Mouse (Mus musculus): ENCODE measurements around the gene Acad10. TPM values are rescaled to one million over a fixed set of nuclear protein-coding genes. Genes with fewer than 3 reads are reported as not detected.

Acad10 gene
- polyA plus RNA-seq, 2 experiments = 1.7 to 2.2 TPM

DNA sequence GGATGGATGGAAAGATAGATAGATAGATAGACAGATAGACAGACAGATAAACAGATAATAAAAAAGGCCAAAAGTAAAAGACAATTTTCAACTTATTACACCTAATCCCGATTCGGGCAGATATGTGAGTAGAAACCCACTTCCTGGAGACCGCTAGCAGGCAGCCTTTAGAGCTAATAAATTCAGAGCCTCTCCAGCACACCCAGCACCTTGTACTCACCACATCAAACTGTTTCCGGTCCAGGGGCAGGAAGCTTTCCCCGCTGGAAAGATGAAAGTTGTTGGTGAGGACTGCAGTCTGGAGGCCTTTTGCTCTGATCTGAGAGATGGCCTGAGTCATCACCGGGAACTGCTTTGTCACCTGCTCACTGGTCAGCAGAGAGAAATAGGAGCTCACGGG lies 11.2 kb downstream of the Acad10 start:
- Histone ChIP-seq H3K9ac (replicated peaks) (no peak overlapping the region), H3K36me3 (replicated peaks; ENCODE audit: control insufficient read depth, insufficient read depth, low read depth) (no peaks in the 10 kb centered on the region), H3K9me3 (ENCODE audit: control insufficient read depth, low read length) (no peaks in the 10 kb centered on the region), H3K4me3 (ENCODE audit: insufficient read depth in 1 of 2, low read depth in 2 of 2, low read length in 2 of 2) (no peak overlapping the region), H3K27ac (no peak overlapping the region), H3K4me1 (replicated peaks; ENCODE audit: control insufficient read depth in 2 of 2, insufficient read depth in 2 of 2, low read length in 1 of 2) (no peaks in the 10 kb centered on the region), H3K4me2 (ENCODE audit: low read depth) (no peak overlapping the region), H3K27me3 (ENCODE audit: control insufficient read depth, insufficient read depth, low read length) (no peaks in the 10 kb centered on the region)
- no peak for TF ChIP-seq EP300 (IDR thresholded peaks at IDR 0.05; ENCODE audit: low read depth)
- TF ChIP-seq CTCF (IDR thresholded peaks at IDR 0.05; ENCODE audit: low read depth) = no peak
- no peak for ATAC-seq (ENCODE audit: insufficient read depth)
- 51% methylated on average over 7 of the region's 7 CpGs for WGBS (ENCODE audit: insufficient replicate concordance)
- DNase-seq (ENCODE audit: low read depth in 3 of 3, low spot score in 3 of 3) = no peak

DNA sequence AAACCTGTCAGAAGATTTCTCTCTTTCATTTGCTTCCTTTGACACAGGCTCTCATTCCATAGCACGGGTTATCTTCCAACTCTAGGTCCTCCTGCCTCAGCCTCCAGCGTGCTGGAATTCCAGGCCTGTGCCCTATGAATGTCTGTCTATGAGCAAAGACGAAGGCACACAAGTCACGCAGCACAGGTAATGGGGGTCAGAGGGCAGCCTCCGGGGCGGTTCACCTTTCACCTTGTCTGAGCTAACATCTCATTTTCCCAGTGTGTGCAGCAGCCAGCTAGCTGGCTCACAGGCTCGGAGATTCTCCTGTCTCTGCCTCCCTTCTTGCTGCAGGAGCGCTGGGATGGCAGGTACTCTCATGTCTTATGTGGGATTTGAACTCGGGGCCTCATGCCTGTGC lies 20.7 kb downstream of the Acad10 start:
- H3K4me1 ChIP-seq (replicated peaks; ENCODE audit: control insufficient read depth in 2 of 2, insufficient read depth in 2 of 2, low read length in 1 of 2) = no peaks in the 10 kb centered on the region

DNA sequence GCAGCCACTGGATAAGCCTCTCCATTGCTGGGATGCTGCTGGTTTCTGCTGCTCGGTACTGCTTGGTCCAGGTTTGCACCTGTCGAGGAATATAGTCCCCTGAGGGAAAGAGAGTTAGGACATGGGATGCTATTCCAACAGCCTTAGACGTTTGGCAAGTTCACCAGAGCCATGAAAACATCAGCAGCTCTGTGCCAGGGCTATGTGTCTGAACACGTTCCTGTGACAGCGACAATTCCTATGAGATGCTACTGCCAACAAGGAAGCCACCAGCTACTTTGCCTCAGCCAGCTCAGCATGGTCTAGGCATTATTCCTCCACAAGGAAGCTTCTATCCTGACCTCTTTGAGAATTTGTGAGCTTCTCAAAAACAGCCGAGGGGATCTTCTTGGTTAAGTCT lies 23.0 kb downstream of the Acad10 start:
- no peaks in the 10 kb centered on the region for H3K36me3 ChIP-seq (replicated peaks; ENCODE audit: control insufficient read depth, insufficient read depth, low read depth)
- TF ChIP-seq EP300 (IDR thresholded peaks at IDR 0.05; ENCODE audit: low read depth) = no peak
- TF ChIP-seq CTCF (IDR thresholded peaks at IDR 0.05; ENCODE audit: low read depth) = no peak
- no peaks in the 10 kb centered on the region for H3K27me3 ChIP-seq (ENCODE audit: control insufficient read depth, insufficient read depth, low read length)
- H3K9me3 ChIP-seq (ENCODE audit: control insufficient read depth, low read length) = no peaks in the 10 kb centered on the region
- no peak overlapping the region for H3K9ac ChIP-seq (replicated peaks)
- H3K27ac ChIP-seq = no peak overlapping the region
- WGBS (ENCODE audit: insufficient replicate concordance) = 72% methylated on average over 6 of the region's 6 CpGs
- H3K4me2 ChIP-seq (ENCODE audit: low read depth) = no peak overlapping the region
- DNase-seq (ENCODE audit: low read depth in 3 of 3, low spot score in 3 of 3) = no peak
- H3K4me1 ChIP-seq (replicated peaks; ENCODE audit: control insufficient read depth in 2 of 2, insufficient read depth in 2 of 2, low read length in 1 of 2) = no peaks in the 10 kb centered on the region
- no peak overlapping the region for H3K4me3 ChIP-seq (ENCODE audit: insufficient read depth in 1 of 2, low read depth in 2 of 2, low read length in 2 of 2)
- ATAC-seq (ENCODE audit: insufficient read depth) = no peak

More for the DNA sequence above, 20.7 kb downstream of the Acad10 start:
- Histone ChIP-seq H3K27me3 (ENCODE audit: control insufficient read depth, insufficient read depth, low read length) (no peaks in the 10 kb centered on the region), H3K4me2 (ENCODE audit: low read depth) (no peak overlapping the region), H3K9me3 (ENCODE audit: control insufficient read depth, low read length) (no peaks in the 10 kb centered on the region), H3K27ac (no peak overlapping the region), H3K36me3 (replicated peaks; ENCODE audit: control insufficient read depth, insufficient read depth, low read depth) (no peaks in the 10 kb centered on the region), H3K4me3 (ENCODE audit: insufficient read depth in 1 of 2, low read depth in 2 of 2, low read length in 2 of 2) (no peak overlapping the region), H3K9ac (replicated peaks) (no peak overlapping the region)
- DNase-seq (ENCODE audit: low read depth in 3 of 3, low spot score in 3 of 3) (no peak), ATAC-seq (ENCODE audit: insufficient read depth) (no peak)
- WGBS (ENCODE audit: insufficient replicate concordance) = 74% methylated on average over 9 of the region's 9 CpGs
- TF ChIP-seq EP300 (IDR thresholded peaks at IDR 0.05; ENCODE audit: low read depth) = no peak
- TF ChIP-seq CTCF (IDR thresholded peaks at IDR 0.05; ENCODE audit: low read depth) = no peak

DNA sequence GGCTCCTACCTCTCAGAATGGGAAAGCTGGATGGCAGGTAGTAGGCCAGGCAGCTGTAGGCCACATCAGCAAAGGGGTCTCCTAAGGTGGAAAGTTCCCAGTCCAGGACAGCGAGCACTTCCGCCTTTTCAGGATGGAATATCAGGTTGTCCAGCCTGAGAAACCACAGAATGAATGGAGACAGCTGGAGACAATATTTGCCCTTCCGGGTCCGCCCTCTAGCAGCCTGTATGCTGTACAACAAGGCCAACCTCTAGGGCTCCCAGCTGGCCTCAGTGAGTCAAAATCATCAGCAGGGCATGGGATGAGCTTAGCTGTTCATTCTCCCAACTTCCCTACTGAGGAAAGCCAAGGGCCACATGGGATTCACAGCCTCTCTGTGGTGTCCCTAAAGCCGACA lies 25.6 kb downstream of the Acad10 start:
- no peaks in the 10 kb centered on the region for H3K27me3 ChIP-seq (ENCODE audit: control insufficient read depth, insufficient read depth, low read length)
- DNase-seq (ENCODE audit: low read depth in 3 of 3, low spot score in 3 of 3) (no peak), ATAC-seq (ENCODE audit: insufficient read depth) (no peak)
- no peaks in the 10 kb centered on the region for H3K9me3 ChIP-seq (ENCODE audit: control insufficient read depth, low read length)
- H3K36me3 ChIP-seq (replicated peaks; ENCODE audit: control insufficient read depth, insufficient read depth, low read depth) = no peaks in the 10 kb centered on the region
- 75% methylated on average over 5 of the region's 5 CpGs for WGBS (ENCODE audit: insufficient replicate concordance)
- H3K4me2 ChIP-seq (ENCODE audit: low read depth) = no peak overlapping the region
- H3K27ac ChIP-seq = no peak overlapping the region
- no peaks in the 10 kb centered on the region for H3K4me1 ChIP-seq (replicated peaks; ENCODE audit: control insufficient read depth in 2 of 2, insufficient read depth in 2 of 2, low read length in 1 of 2)
- no peak overlapping the region for H3K9ac ChIP-seq (replicated peaks)
- TF ChIP-seq EP300 (IDR thresholded peaks at IDR 0.05; ENCODE audit: low read depth) (no peak), CTCF (IDR thresholded peaks at IDR 0.05; ENCODE audit: low read depth) (no peak)
- H3K4me3 ChIP-seq (ENCODE audit: insufficient read depth in 1 of 2, low read depth in 2 of 2, low read length in 2 of 2) = no peak overlapping the region

DNA sequence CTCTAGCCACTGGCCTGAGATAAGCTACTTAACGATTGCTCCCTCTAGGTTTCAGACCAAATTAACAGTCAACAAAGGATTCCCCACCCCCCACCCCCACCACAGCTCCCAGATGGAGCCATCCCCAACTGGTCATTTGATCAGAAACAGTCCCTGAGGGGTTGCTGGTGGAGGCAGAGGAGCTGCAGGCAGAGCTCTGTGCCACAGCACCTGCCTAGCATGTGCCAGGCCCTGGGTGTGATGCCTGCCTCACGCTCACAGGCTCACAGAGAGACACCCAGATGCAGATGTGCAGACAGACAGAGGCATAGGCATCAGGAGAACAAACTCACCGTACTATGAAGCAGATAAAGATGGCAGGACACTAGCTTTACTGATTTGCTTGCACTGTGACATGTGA lies 27.5 kb downstream of the Acad10 start:
- Histone ChIP-seq H3K4me1 (replicated peaks; ENCODE audit: control insufficient read depth in 2 of 2, insufficient read depth in 2 of 2, low read length in 1 of 2) (no peaks in the 10 kb centered on the region), H3K27me3 (ENCODE audit: control insufficient read depth, insufficient read depth, low read length) (no peaks in the 10 kb centered on the region), H3K4me2 (ENCODE audit: low read depth) (no peak overlapping the region), H3K4me3 (ENCODE audit: insufficient read depth in 1 of 2, low read depth in 2 of 2, low read length in 2 of 2) (no peak overlapping the region), H3K36me3 (replicated peaks; ENCODE audit: control insufficient read depth, insufficient read depth, low read depth) (no peaks in the 10 kb centered on the region), H3K27ac (no peak overlapping the region), H3K9me3 (ENCODE audit: control insufficient read depth, low read length) (no peaks in the 10 kb centered on the region), H3K9ac (replicated peaks) (no peak overlapping the region)
- TF ChIP-seq CTCF (IDR thresholded peaks at IDR 0.05; ENCODE audit: low read depth) (no peak), EP300 (IDR thresholded peaks at IDR 0.05; ENCODE audit: low read depth) (no peak)
- ATAC-seq (ENCODE audit: insufficient read depth) = no peak
- DNase-seq (ENCODE audit: low read depth in 3 of 3, low spot score in 3 of 3) = no peak
- WGBS (ENCODE audit: insufficient replicate concordance) = 32% methylated on average over 3 of the region's 3 CpGs
